Mouse (Mus musculus): ENCODE measurements around the gene Grwd1. TPM values are rescaled to one million over a fixed set of nuclear protein-coding genes. Genes with fewer than 3 reads are reported as not detected.

Gene Grwd1
- polyA plus RNA-seq, 1 experiment from 2014 or later = 45.8 TPM

DNA sequence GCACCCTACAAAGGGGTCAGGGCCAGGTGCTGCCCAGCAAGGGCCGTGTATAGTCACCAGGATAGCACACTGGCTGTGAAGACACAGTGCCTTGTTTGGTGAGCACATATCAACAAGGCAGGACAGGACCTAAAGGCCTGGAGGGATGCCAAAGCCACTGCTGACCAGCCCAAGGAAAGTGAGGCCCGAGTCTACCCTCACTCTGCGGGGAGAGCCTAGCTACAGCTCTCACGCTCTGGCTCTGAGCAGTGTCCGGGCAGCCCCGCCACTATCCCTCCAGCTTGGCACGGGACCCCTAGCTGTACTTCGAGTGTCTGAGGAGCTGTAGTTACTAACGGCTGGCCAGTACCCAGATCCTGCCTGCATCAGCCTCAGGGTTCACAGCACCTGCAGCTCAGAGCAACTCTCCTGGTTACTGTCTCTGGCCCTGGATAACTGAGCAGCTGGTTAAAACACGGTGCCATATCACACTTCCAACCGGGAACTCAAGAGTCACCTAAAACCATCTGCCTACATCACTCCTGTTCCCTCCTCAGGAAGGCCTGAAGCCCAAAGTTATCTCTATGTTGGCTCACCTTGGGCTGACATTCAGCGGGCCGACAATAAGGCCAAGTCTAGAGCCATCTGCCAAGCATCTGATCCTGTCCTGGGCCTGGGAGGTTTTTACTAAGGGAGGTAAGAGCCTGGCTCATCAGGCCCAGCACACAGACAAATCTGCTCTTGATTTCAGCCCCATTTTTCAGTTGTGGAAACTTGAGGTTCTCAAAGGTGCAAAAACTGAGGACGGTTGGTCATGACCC lies 21.3 kb downstream of the Grwd1 start:
- no peak overlapping the region for H3K4me3 ChIP-seq
- H3K9ac ChIP-seq = no peak overlapping the region
- H3K9me3 ChIP-seq (replicated peaks) = no peaks in the 10 kb centered on the region
- H3K4me2 ChIP-seq (replicated peaks) = no peak overlapping the region
- no peak for ATAC-seq (ENCODE audit: low FRiP score)
- peaks cover 30% of the 10 kb centered on the region for H3K4me1 ChIP-seq
- 89% methylated on average over 14 of the region's 14 CpGs for WGBS
- no peaks in the 10 kb centered on the region for H3K27me3 ChIP-seq
- 0 out of 2 replicates have a peak overlapping the region, but pooled peaks have one; percentile 12 for H3K27ac ChIP-seq
- peaks cover 76% of the 10 kb centered on the region for H3K36me3 ChIP-seq

DNA sequence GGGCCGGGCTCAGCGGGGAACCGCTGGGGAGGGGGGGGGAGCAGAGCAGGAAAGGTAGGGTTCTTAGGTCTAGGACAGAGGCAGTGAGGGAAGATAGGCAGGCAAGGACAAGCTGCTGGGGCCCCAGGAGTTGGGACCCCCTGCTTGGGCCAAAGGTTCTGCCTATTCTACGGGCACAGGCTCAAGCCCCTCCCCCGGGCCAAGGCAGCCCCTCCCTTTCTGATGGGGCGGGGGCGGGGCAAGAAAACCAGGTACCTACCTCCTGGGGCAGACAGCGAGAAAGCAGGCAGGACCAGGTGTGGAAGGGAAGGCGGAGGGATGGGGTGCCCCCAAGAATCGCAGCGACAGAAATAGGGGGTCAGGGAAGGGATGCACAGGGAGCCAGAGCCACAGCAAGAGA lies 22.3 kb downstream of the Grwd1 start:
- Histone ChIP-seq H3K4me2 (replicated peaks) (no peak overlapping the region), H3K9ac (no peak overlapping the region), H3K4me3 (no peak overlapping the region), H3K4me1 (peaks cover 30% of the 10 kb centered on the region), H3K36me3 (peaks cover 86% of the 10 kb centered on the region), H3K9me3 (replicated peaks) (no peaks in the 10 kb centered on the region), H3K27me3 (no peaks in the 10 kb centered on the region), H3K27ac (0 out of 2 replicates have a peak overlapping the region, but pooled peaks have one; percentile 32)
- no peak for ATAC-seq (ENCODE audit: low FRiP score)
- WGBS = 46% methylated on average over 8 of the region's 11 CpGs

DNA sequence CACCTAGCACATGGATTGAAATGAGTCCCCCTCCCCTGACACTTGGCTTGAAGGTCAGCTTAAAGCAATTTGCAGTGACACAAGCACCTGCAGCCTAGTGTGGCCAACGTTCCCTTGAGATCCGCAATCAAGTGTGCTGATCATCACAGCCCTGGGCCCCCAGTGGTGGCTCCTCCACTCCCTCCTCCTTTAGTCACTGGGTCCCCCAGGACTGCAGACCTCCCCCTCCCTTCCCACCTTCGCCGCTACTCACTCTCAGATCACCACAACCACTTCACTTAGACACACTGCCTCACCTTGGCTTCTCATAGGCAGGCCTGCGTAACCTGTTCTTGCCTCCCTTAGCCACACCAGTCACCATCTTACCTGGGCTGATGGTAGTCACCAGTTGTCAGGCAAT lies 24.8 kb downstream of the Grwd1 start:
- ATAC-seq (ENCODE audit: low FRiP score) = no peak
- H3K27ac ChIP-seq = peak overlapping the region; percentile 52
- H3K4me1 ChIP-seq = peaks cover 14% of the 10 kb centered on the region; the same call in 1 of the 2 replicates
- no peak overlapping the region for H3K9ac ChIP-seq
- no peak overlapping the region for H3K4me2 ChIP-seq (replicated peaks)
- H3K9me3 ChIP-seq (replicated peaks) = no peaks in the 10 kb centered on the region
- peaks cover 87% of the 10 kb centered on the region for H3K36me3 ChIP-seq
- no peaks in the 10 kb centered on the region for H3K27me3 ChIP-seq
- WGBS = 68% methylated on average over 5 of the region's 5 CpGs
- H3K4me3 ChIP-seq = no peak overlapping the region

DNA sequence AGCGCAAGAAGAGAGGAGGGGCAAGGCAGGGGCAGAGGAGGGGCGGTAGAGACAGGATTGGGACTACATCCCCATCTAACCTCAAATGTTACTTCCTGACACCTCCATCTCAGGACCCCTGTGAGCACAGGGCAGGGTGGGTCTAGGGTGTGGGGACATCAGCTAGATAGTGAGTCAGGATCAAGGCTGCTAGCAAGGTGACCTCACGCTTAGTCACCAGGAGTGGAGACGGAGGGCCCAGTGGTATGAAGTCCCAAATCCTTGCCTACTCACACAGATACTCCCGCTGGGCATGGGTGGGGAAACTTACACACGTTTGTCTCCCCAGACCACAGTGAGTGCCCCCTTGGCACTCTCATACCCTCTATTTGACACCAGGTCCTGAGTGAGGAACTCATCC lies 28.2 kb downstream of the Grwd1 start:
- peaks cover 21% of the 10 kb centered on the region for H3K27me3 ChIP-seq
- no peaks in the 10 kb centered on the region for H3K9me3 ChIP-seq (replicated peaks)
- peaks cover 23% of the 10 kb centered on the region for H3K4me1 ChIP-seq
- no peak overlapping the region for H3K27ac ChIP-seq
- no peak overlapping the region for H3K4me2 ChIP-seq (replicated peaks)
- H3K36me3 ChIP-seq = peaks cover 68% of the 10 kb centered on the region
- H3K9ac ChIP-seq = no peak overlapping the region
- WGBS = 87% methylated on average over 6 of the region's 6 CpGs
- no peak for ATAC-seq (ENCODE audit: low FRiP score)
- no peak overlapping the region for H3K4me3 ChIP-seq

DNA sequence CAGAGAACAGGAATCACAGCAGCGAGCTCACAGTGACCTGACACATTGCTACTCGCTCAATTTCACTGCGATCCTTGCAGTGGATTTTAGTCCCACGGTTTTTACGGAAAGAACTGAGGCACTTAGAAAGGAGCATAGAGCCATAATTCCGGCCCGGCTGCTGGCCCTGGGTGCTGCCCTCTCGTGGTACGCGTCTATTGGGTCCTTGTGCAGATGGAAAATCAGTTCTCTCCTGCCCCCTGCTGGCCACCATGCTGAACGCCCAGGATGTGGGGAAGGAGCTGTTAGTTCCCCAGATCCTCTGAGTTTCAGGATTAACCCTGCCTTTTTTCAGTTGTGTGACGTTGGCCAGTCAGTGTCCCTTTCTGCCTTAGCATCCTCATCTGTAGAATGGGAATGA lies 29.4 kb downstream of the Grwd1 start:
- no peak overlapping the region for H3K9ac ChIP-seq
- H3K4me3 ChIP-seq = no peak overlapping the region
- 5% methylated on average over 12 of the region's 12 CpGs for WGBS
- no peak for ATAC-seq (ENCODE audit: low FRiP score)
- H3K4me1 ChIP-seq = peaks cover 30% of the 10 kb centered on the region
- H3K4me2 ChIP-seq (replicated peaks) = no peak overlapping the region
- H3K27ac ChIP-seq = no peak overlapping the region
- H3K9me3 ChIP-seq (replicated peaks) = no peaks in the 10 kb centered on the region
- peaks cover 33% of the 10 kb centered on the region for H3K27me3 ChIP-seq
- H3K36me3 ChIP-seq = peaks cover 63% of the 10 kb centered on the region

DNA sequence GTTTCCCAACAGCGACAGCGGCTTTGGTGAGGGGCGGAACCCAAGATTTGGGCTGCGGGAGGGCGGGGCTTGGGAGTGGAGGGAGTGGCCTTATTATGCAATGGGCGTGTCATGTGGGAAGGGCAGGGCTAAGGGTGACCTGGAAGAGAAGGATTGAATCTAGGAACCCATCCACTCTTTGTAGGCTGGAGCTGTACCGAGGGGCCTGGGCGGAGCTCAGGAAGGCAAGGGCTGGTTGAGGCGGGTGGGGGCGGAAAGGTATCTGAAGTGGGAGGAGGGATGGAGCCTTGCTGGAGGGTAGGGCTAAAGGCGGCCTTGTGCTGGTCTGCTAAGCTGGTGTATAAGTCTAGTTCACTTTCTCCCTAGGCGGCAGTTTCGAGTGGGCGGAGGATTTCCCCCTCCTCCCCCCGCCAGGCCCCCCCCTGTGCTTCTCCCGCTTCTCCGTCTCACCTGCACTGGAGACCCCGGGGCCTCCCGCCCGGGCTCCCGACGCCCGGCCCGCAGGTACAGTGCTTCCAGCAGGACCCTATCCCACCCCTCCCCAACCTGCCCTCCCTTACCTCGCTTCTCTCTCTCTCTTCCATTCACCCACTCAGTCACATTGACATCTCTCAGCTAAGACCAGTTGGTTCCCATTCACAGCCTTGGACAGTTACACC lies 30.1 kb downstream of the Grwd1 start:
- Histone ChIP-seq H3K4me1 (peaks cover 30% of the 10 kb centered on the region), H3K36me3 (peaks cover 63% of the 10 kb centered on the region), H3K4me3 (no peak overlapping the region), H3K9me3 (replicated peaks) (no peaks in the 10 kb centered on the region), H3K27me3 (peaks cover 40% of the 10 kb centered on the region), H3K4me2 (replicated peaks) (no peak overlapping the region), H3K27ac (no peak overlapping the region), H3K9ac (no peak overlapping the region)
- WGBS = 20% methylated on average over 25 of the region's 25 CpGs
- ATAC-seq (ENCODE audit: low FRiP score) = no peak

DNA sequence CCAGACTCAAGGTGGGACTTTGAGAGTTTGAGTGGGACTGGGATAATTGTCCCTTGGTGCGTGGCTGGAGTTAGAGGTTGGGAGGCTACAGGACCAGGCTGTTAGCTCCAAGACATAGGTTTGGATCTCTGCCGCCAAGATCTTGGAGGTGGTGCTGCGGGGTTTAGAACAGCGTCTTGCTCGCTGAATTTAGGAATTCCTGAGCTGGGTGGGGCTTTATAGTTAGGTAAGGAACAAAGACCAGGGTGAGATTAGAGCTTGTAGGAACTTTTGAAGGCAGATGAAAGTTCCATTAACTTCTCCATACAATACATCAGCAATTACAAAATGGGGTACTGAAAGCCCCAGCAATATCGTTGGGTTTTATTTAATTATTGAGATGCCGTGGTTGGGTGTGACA lies 30.7 kb downstream of the Grwd1 start:
- peaks cover 47% of the 10 kb centered on the region for H3K27me3 ChIP-seq

DNA sequence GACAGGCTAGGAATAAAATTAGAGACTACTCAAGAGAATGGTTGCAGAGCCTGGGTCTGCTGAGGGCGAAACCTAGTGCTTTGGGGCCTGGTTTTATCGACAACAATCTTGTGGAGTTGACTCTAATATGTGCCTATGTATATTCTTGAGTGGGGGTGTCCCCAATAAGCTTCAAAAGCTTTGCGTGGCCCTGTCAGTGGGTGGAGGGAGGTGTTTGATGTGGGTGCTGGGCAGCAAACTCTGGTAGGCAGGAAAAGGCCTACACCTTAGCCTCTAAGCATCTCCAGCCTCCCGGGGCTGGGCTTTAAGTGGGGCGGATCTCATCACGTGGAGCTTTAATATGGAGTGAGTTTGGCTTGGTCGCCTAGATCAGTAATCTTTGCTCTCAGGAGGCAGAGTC lies 31.8 kb downstream of the Grwd1 start:
- H3K4me3 ChIP-seq = no peak overlapping the region
- WGBS = 53% methylated on average over 7 of the region's 7 CpGs
- ATAC-seq (ENCODE audit: low FRiP score) = no peak
- peaks cover 57% of the 10 kb centered on the region for H3K27me3 ChIP-seq
- no peak overlapping the region for H3K27ac ChIP-seq
- H3K4me2 ChIP-seq (replicated peaks) = peak overlapping the region; percentile 62; the same call in 1 of the 2 replicates
- no peak overlapping the region for H3K9ac ChIP-seq
- no peaks in the 10 kb centered on the region for H3K9me3 ChIP-seq (replicated peaks)
- H3K36me3 ChIP-seq = peaks cover 73% of the 10 kb centered on the region
- peaks cover 30% of the 10 kb centered on the region for H3K4me1 ChIP-seq

More for the DNA sequence above, 30.7 kb downstream of the Grwd1 start:
- peaks cover 30% of the 10 kb centered on the region for H3K4me1 ChIP-seq
- H3K9ac ChIP-seq = no peak overlapping the region
- no peak overlapping the region for H3K4me2 ChIP-seq (replicated peaks)
- H3K27ac ChIP-seq = no peak overlapping the region
- WGBS = 38% methylated on average over 7 of the region's 7 CpGs
- H3K36me3 ChIP-seq = peaks cover 69% of the 10 kb centered on the region
- no peaks in the 10 kb centered on the region for H3K9me3 ChIP-seq (replicated peaks)
- H3K4me3 ChIP-seq = no peak overlapping the region
- no peak for ATAC-seq (ENCODE audit: low FRiP score)

DNA sequence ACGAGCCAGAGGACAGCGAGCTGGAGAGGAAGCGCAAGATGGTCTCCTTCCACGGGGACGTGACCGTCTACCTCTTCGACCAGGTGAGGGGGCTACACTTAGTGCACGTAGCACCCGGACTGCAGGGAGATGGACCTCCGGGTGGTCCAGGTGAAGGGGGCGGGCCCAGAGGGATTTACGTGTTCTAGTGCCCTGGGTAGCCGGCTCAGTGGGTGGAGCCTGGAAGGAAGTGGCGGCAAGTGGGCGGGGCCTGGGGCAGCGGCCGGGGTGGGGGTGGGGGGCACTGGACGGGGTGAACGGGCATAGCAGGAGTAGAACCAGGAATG lies 32.3 kb downstream of the Grwd1 start:
- Histone ChIP-seq H3K4me3 (peak overlapping the region; percentile 39), H3K9me3 (replicated peaks) (no peaks in the 10 kb centered on the region), H3K27ac (no peak overlapping the region), H3K4me2 (replicated peaks) (peak overlapping the region; percentile 62), H3K4me1 (peaks cover 30% of the 10 kb centered on the region), H3K27me3 (peaks cover 59% of the 10 kb centered on the region), H3K36me3 (peaks cover 73% of the 10 kb centered on the region), H3K9ac (peak overlapping the region; percentile 65)
- 2% methylated on average over 19 of the region's 19 CpGs for WGBS
- ATAC-seq (ENCODE audit: low FRiP score) = no peak

DNA sequence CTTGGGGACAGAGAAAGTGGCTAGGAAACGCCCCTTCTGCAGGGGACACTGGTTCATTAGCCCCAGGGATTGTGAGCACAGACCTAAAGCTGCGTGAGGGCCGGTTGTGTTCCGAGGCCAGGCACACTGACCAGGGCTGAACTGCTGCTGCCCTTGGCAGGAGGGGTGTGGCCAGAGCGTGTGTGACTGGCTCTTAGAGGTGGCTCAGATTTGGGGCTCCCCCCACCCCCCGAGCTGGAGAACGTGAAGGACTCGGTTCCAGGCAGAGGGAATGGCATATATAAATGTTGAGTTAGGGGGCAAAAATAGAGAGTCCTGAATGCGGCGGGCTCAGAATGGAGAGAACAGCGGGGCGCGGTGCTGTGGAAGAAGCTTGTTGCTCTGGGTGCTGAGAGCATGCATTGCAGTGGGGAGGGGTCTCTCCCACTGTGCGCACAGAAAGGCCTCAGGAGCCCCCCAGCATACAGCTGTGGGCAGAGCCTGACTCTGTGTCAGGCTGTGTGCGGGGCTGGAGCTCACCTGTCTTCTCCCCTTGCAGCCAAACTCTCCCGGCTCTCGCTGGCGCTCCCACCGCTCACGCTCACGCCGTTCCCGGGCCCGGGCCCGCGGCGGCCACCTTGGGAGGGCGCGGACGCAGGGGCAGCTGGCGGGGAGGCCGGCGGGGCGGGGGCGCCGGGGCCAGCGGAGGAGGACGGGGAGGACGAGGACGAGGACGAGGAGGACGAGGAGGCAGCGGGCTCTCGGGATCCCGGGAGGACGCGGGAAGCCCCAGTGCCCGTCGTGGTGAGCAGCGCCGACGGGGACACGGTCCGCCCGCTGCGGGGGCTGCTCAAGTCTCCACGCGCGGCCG lies 32.9 kb downstream of the Grwd1 start:
- peaks cover 30% of the 10 kb centered on the region for H3K4me1 ChIP-seq
- WGBS = under 1% methylated on average over 58 of the region's 60 CpGs
- peak overlapping the region; percentile 65 for H3K9ac ChIP-seq
- peaks cover 73% of the 10 kb centered on the region for H3K36me3 ChIP-seq
- H3K4me3 ChIP-seq = peak overlapping the region; percentile 39
- no peak overlapping the region for H3K27ac ChIP-seq
- H3K27me3 ChIP-seq = peaks cover 59% of the 10 kb centered on the region
- no peaks in the 10 kb centered on the region for H3K9me3 ChIP-seq (replicated peaks)
- ATAC-seq (ENCODE audit: low FRiP score) = no peak
- H3K4me2 ChIP-seq (replicated peaks) = peak overlapping the region; percentile 62

DNA sequence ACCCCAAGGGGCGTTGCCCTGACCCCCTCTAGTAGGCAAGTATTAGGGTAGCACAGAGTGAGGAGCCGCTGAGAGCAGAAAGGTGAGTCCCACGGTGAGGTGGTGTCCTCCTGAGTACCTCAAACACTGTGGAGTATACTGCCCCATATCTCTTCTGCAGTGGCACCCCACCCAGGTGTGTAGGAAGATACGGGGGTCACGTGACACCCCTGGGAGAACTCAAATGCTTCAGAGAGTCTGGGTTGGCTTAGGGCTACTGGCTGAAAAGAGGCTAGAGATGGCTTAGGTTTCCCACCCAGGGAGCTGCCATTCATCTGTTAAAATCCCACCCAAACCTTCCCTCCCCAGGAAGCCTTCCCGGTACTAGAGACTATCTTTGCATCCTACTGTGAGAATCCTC lies 33.8 kb downstream of the Grwd1 start:
- Histone ChIP-seq H3K9me3 (replicated peaks) (no peaks in the 10 kb centered on the region), H3K27ac (no peak overlapping the region), H3K4me2 (replicated peaks) (peak overlapping the region; percentile 62; the same call in 1 of the 2 replicates), H3K4me3 (no peak overlapping the region), H3K36me3 (peaks cover 73% of the 10 kb centered on the region), H3K4me1 (peaks cover 30% of the 10 kb centered on the region), H3K9ac (peak overlapping the region; percentile 65; the same call in 1 of the 2 replicates), H3K27me3 (peaks cover 59% of the 10 kb centered on the region)
- ATAC-seq (ENCODE audit: low FRiP score) = no peak
- 40% methylated on average over 6 of the region's 6 CpGs for WGBS

DNA sequence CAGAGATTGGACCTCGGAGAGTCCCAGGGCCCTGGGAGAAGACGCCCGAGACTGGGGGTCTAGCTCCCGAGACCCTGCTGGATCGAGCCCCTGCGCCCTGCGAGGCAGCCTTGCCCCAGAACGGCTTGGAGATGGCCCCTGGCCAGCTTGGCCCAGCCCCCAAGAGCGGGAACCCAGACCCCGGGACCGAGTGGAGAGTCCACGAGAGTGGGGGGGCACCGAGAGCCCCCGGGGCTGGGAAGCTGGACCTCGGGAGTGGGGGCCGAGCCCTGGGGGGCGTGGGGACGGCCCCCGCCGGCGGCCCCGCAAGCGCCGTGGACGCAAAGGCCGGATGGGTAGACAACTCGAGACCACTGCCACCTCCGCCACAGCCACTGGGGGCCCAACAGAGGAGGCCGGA lies 35.8 kb downstream of the Grwd1 start:
- Histone ChIP-seq H3K9ac (no peak overlapping the region), H3K9me3 (replicated peaks) (no peaks in the 10 kb centered on the region), H3K27ac (no peak overlapping the region), H3K4me1 (peaks cover 21% of the 10 kb centered on the region), H3K4me3 (no peak overlapping the region), H3K27me3 (peaks cover 53% of the 10 kb centered on the region), H3K36me3 (peaks cover 76% of the 10 kb centered on the region), H3K4me2 (replicated peaks) (no peak overlapping the region)
- no peak for ATAC-seq (ENCODE audit: low FRiP score)
- 92% methylated on average over 29 of the region's 29 CpGs for WGBS

All from hindbrain, embryonic 12.5 days (tissue).